ENCODE assay signal across 9 mouse cellular contexts in genomic region chr11:109302338-109302737, GRCm38 (mm10). TPM values are rescaled to one million over a fixed set of nuclear protein-coding genes. Genes with fewer than 3 reads are reported as not detected.
A peak's percentile ranks its signal among the peaks of the same experiment; 100 is the strongest.
DNase-seq lines count a peak whose midpoint lies in the region; ATAC-seq lines count a peak whose summit lies in the region.
"Had no signal": no experiment of that assay in that cellular context is flagged by ENCODE, and none has a peak within 500 bp of the region (broad histone marks: within the 10 kb centered on the region; RNA-seq: fewer than 3 reads in every experiment).

No protein-coding gene starts in this region.

- DNase-seq in cerebellum, postnatal 10 days: peak; percentile 73 to 79
- DNase-seq in cerebellum, adult 9-11 months: no peak
- DNase-seq in spleen, postnatal 36 days (ENCODE audit: low spot score in 2 of 2): peak; percentile 8 to 16
- DNase-seq in spleen, adult 12 weeks (ENCODE audit: low spot score): no peak
- DNase-seq in kidney, adult 9 months: peak; percentile 71
- DNase-seq in urinary bladder, postnatal 4 days (ENCODE audit: low spot score in 2 of 2): peak; percentile 46 to 69
- DNase-seq in left cerebral cortex, postnatal 36 days (ENCODE audit: low spot score in 2 of 2): no peak
- DNase-seq: liver had no signal

- ATAC-seq in CD4-positive, CD25-positive, alpha-beta regulatory T cell, adult 4 months: no peak

- intact Hi-C loops in left cerebral cortex, postnatal 36 days (cut with DNase I): no loop called here

RNA-seq across cellular contexts. Expression of gene Rgs9, which starts 4.4 kb away (rescaled TPM):
- polyA plus RNA-seq in CD4-positive, CD25-positive, alpha-beta regulatory T cell, adult 4 months (2017; shearing (Covaris generic)): 1 to 10 TPM; 4.2 to 6.9 TPM
- 10 to 100 TPM; 30.8 to 65.3 TPM for total RNA-seq in left cerebral cortex, postnatal 36 days (2021)

Comparison
In these comparisons a context has a peak if more than half of its experiments do, and no peak if none do; other contexts are left out.
1. DNase-seq: peak in cerebellum, postnatal 10 days (2 of 2), spleen, postnatal 36 days (2 of 2), kidney, adult 9 months (single experiment) and urinary bladder, postnatal 4 days (2 of 2); none in cerebellum, adult 9-11 months (single experiment), spleen, adult 12 weeks (single experiment) and left cerebral cortex, postnatal 36 days (0 of 2).